Mouse (Mus musculus) embryonic facial prominence, embryonic 15.5 days (tissue): ENCODE results near the gene Ttc28. TPM values are rescaled to one million over a fixed set of nuclear protein-coding genes. Genes with fewer than 3 reads are reported as not detected.

ENCODE experiments used
- ATAC-seq: fragments of 200-750 bp; cut with Nextera tagmentation; 2 replicates; pipeline ENCODE4 v1.8.0; 2017; ENCODE audit warnings: low read depth, moderate TSS enrichment; ENCODE audit not compliant: insufficient number of reproducible peaks, low FRiP score, low TSS enrichment
- H3K27ac ChIP-seq: fragments of 300-500 bp; sonication (generic); replicated peaks from 2 replicates; pipeline ENCODE4 v1.5.1; 2015; ENCODE audit warnings: mild to moderate bottlenecking, inconsistent platforms
- H3K27me3 ChIP-seq: fragments of 300-500 bp; sonication (generic); 2 replicates; pipeline ENCODE4 v1.6.1; 2015; ENCODE audit warnings: inconsistent platforms
- H3K36me3 ChIP-seq: fragments of 300-500 bp; sonication (generic); 2 replicates; pipeline ENCODE4 v1.6.1; 2015; ENCODE audit warnings: mild to moderate bottlenecking, inconsistent platforms
- H3K4me1 ChIP-seq: fragments of 300-500 bp; sonication (generic); 2 replicates; pipeline ENCODE4 v1.6.1; 2015; ENCODE audit warnings: inconsistent platforms
- H3K4me2 ChIP-seq: fragments of 300-500 bp; sonication (generic); replicated peaks from 2 replicates; pipeline ENCODE4 v1.6.1; 2015; ENCODE audit warnings: mild to moderate bottlenecking, inconsistent platforms
- H3K4me3 ChIP-seq: fragments of 300-500 bp; sonication (generic); replicated peaks from 2 replicates; pipeline ENCODE4 v1.5.1; 2015; ENCODE audit warnings: mild to moderate bottlenecking, inconsistent platforms
- H3K9ac ChIP-seq: fragments of 300-500 bp; sonication (generic); 2 replicates; pipeline ENCODE4 v1.6.1; 2015; ENCODE audit warnings: inconsistent platforms
- H3K9me3 ChIP-seq: fragments of 300-500 bp; sonication (generic); replicated peaks from 2 replicates; pipeline ENCODE4 v1.6.1; 2016; ENCODE audit warnings: inconsistent platforms
- WGBS: fragments of 180-500 bp; shearing (Covaris S2); methylation state at CpG from one replicate; pipeline ENCODE4 v1.1.7; 2015; 5-methylcytosine and 5-hydroxymethylcytosine counted together
- polyA plus RNA-seq: library from polyadenylated mRNA; unstranded; fragments of >200 nt; fragmentation: Nextera tagmentation; extraction: Ambion mirVana; gene quantifications from 2 replicates; pipeline ENCODE4 v1.2.1, GENCODE M21; 2015

Ttc28 gene
- polyA plus RNA-seq, 1 experiment from 2014 or later = 12.7 TPM

GRCm38 (mm10) chr5:111065770-111066169, 186.2 kb downstream of the Ttc28 start:
- Histone ChIP-seq H3K27me3 (no peaks in the 10 kb centered on the region), H3K9ac (no peak overlapping the region), H3K36me3 (no peaks in the 10 kb centered on the region), H3K4me2 (no peak overlapping the region), H3K4me1 (peaks cover 6% of the 10 kb centered on the region; the same call in 1 of the 2 replicates), H3K4me3 (no peak overlapping the region), H3K27ac (no peak overlapping the region), H3K9me3 (no peaks in the 10 kb centered on the region)
- no peak for ATAC-seq
- WGBS = 73% methylated on average over 4 of the region's 4 CpGs

- Histone ChIP-seq H3K9ac (no peak overlapping the region), H3K27me3 (no peaks in the 10 kb centered on the region), H3K36me3 (no peaks in the 10 kb centered on the region), H3K9me3 (no peaks in the 10 kb centered on the region), H3K4me2 (no peak overlapping the region), H3K4me3 (no peak overlapping the region), H3K27ac (no peak overlapping the region), H3K4me1 (peaks cover 14% of the 10 kb centered on the region; the same call in 1 of the 2 replicates)
- 81% methylated on average over 5 of the region's 5 CpGs for WGBS
- no peak for ATAC-seq
Measured at GRCm38 (mm10) chr5:111069503-111069902, 189.9 kb downstream of the Ttc28 start.

GRCm38 (mm10) chr5:111069931-111070330, 190.3 kb downstream of the Ttc28 start:
- WGBS = 73% methylated on average over 5 of the region's 5 CpGs

GRCm38 (mm10) chr5:111070361-111070760, 190.8 kb downstream of the Ttc28 start:
- ATAC-seq = no peak
- no peaks in the 10 kb centered on the region for H3K9me3 ChIP-seq
- H3K27ac ChIP-seq = no peak overlapping the region
- no peak overlapping the region for H3K4me3 ChIP-seq
- no peaks in the 10 kb centered on the region for H3K27me3 ChIP-seq
- peaks cover 14% of the 10 kb centered on the region; the same call in 1 of the 2 replicates for H3K4me1 ChIP-seq
- H3K9ac ChIP-seq = no peak overlapping the region
- 69% methylated on average over 6 of the region's 6 CpGs for WGBS
- no peaks in the 10 kb centered on the region for H3K36me3 ChIP-seq
- no peak overlapping the region for H3K4me2 ChIP-seq

More at GRCm38 (mm10) chr5:111069931-111070330, 190.3 kb downstream of the Ttc28 start:
- Histone ChIP-seq H3K9ac (no peak overlapping the region), H3K27me3 (no peaks in the 10 kb centered on the region), H3K27ac (no peak overlapping the region), H3K4me2 (no peak overlapping the region), H3K36me3 (no peaks in the 10 kb centered on the region), H3K9me3 (no peaks in the 10 kb centered on the region), H3K4me1 (peaks cover 14% of the 10 kb centered on the region; the same call in 1 of the 2 replicates), H3K4me3 (no peak overlapping the region)
- no peak for ATAC-seq

GRCm38 (mm10) chr5:111073316-111073736, 193.7 kb downstream of the Ttc28 start:
- Histone ChIP-seq H3K27ac (no peak overlapping the region), H3K4me2 (no peak overlapping the region), H3K9me3 (no peaks in the 10 kb centered on the region), H3K9ac (no peak overlapping the region), H3K4me1 (peaks cover 14% of the 10 kb centered on the region), H3K27me3 (no peaks in the 10 kb centered on the region), H3K4me3 (no peak overlapping the region), H3K36me3 (no peaks in the 10 kb centered on the region)
- no peak for ATAC-seq
- 57% methylated on average over 6 of the region's 6 CpGs for WGBS

- ATAC-seq = no peak
- Histone ChIP-seq H3K4me3 (no peak overlapping the region), H3K4me2 (no peak overlapping the region), H3K36me3 (no peaks in the 10 kb centered on the region), H3K9ac (no peak overlapping the region), H3K9me3 (no peaks in the 10 kb centered on the region), H3K4me1 (peaks cover 14% of the 10 kb centered on the region), H3K27ac (no peak overlapping the region), H3K27me3 (no peaks in the 10 kb centered on the region)
- 53% methylated on average over 7 of the region's 7 CpGs for WGBS
Measured at GRCm38 (mm10) chr5:111074050-111074449, 194.4 kb downstream of the Ttc28 start.

GRCm38 (mm10) chr5:111075841-111076240, 196.2 kb downstream of the Ttc28 start:
- Histone ChIP-seq H3K36me3 (no peaks in the 10 kb centered on the region), H3K9ac (no peak overlapping the region), H3K4me2 (no peak overlapping the region), H3K4me3 (no peak overlapping the region), H3K27me3 (no peaks in the 10 kb centered on the region), H3K4me1 (peaks cover 14% of the 10 kb centered on the region), H3K9me3 (no peaks in the 10 kb centered on the region), H3K27ac (no peak overlapping the region)
- 63% methylated on average over 5 of the region's 5 CpGs for WGBS
- no peak for ATAC-seq

GRCm38 (mm10) chr5:111077261-111077660, 197.7 kb downstream of the Ttc28 start:
- no peak for ATAC-seq
- H3K4me1 ChIP-seq = peaks cover 17% of the 10 kb centered on the region
- no peak overlapping the region for H3K4me3 ChIP-seq
- H3K27me3 ChIP-seq = no peaks in the 10 kb centered on the region
- H3K9me3 ChIP-seq = no peaks in the 10 kb centered on the region
- H3K4me2 ChIP-seq = no peak overlapping the region
- no peaks in the 10 kb centered on the region for H3K36me3 ChIP-seq
- WGBS = 43% methylated on average over 9 of the region's 9 CpGs
- no peak overlapping the region for H3K27ac ChIP-seq
- no peak overlapping the region for H3K9ac ChIP-seq

GRCm38 (mm10) chr5:111080601-111081000, 201.0 kb downstream of the Ttc28 start:
- H3K4me2 ChIP-seq = no peak overlapping the region
- H3K36me3 ChIP-seq = no peaks in the 10 kb centered on the region
- no peaks in the 10 kb centered on the region for H3K27me3 ChIP-seq
- H3K9ac ChIP-seq = no peak overlapping the region
- peaks cover 9% of the 10 kb centered on the region for H3K4me1 ChIP-seq
- H3K9me3 ChIP-seq = no peaks in the 10 kb centered on the region
- H3K4me3 ChIP-seq = no peak overlapping the region
- no peak for ATAC-seq
- WGBS = 87% methylated on average over 5 of the region's 5 CpGs
- H3K27ac ChIP-seq = no peak overlapping the region

GRCm38 (mm10) chr5:111085849-111086248, 206.2 kb downstream of the Ttc28 start:
- no peaks in the 10 kb centered on the region for H3K9me3 ChIP-seq
- peaks cover 4% of the 10 kb centered on the region; the same call in 1 of the 2 replicates for H3K4me1 ChIP-seq
- no peak overlapping the region for H3K9ac ChIP-seq
- H3K4me3 ChIP-seq = no peak overlapping the region
- H3K27me3 ChIP-seq = no peaks in the 10 kb centered on the region
- 91% methylated on average over 4 of the region's 4 CpGs for WGBS
- H3K36me3 ChIP-seq = peaks cover 15% of the 10 kb centered on the region
- ATAC-seq = no peak
- H3K4me2 ChIP-seq = no peak overlapping the region
- H3K27ac ChIP-seq = no peak overlapping the region

GRCm38 (mm10) chr5:111096750-111097149, 217.1 kb downstream of the Ttc28 start:
- Histone ChIP-seq H3K4me2 (no peak overlapping the region), H3K4me3 (no peak overlapping the region), H3K27ac (no peak overlapping the region), H3K9me3 (no peaks in the 10 kb centered on the region), H3K4me1 (peaks cover 18% of the 10 kb centered on the region), H3K9ac (no peak overlapping the region), H3K36me3 (peaks cover 11% of the 10 kb centered on the region), H3K27me3 (no peaks in the 10 kb centered on the region)
- WGBS = 43% methylated on average over 5 of the region's 5 CpGs
- no peak for ATAC-seq
